Mouse (Mus musculus): ENCODE data around the gene Aimp1.

GRCm38 (mm10) chr3:132706977-132707376 lies 22.8 kb upstream of the Aimp1 start:
- TF ChIP-seq POLR2A (IDR thresholded peaks at IDR 0.05; ENCODE audit: low read depth, low read length) (no peak), CTCF (IDR thresholded peaks at IDR 0.05; ENCODE audit: extremely low read depth, insufficient read depth, insufficient read length, insufficient replicate concordance) (no peak)
